8 mouse cellular contexts compared by ENCODE assay signal in the genomic region with DNA sequence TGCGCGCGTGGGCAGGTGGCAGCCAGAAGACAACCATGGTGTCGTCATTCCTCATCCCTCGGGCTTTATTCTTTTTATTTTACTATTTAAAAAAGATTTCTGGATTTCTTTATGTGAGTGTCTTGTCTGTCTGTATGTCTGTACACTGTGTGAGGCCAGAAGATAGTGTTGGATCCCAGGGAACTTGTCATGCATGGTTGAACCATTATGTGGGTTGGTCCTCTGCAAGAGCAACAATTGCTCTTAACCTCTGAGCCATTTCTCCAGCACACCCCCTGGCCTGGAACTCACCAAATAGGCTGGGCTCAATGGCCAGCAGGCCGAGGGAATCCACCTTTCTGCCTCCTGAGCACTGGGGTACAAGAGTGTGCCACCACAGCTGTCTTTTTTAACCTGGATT. TPM values are rescaled to one million over a fixed set of nuclear protein-coding genes. Genes with fewer than 3 reads are reported as not detected.
DNase-seq lines count a peak whose midpoint lies in the region; ATAC-seq lines count a peak whose summit lies in the region.

No protein-coding gene starts in this region.

- no peaks in the 10 kb centered on the region for H3K9me3 ChIP-seq in heart, embryonic 10.5 days
- H3K9me3 ChIP-seq in forebrain, embryonic 10.5 days: no peaks in the 10 kb centered on the region
- H3K9me3 ChIP-seq in kidney, embryonic 14.5 days (ENCODE audit: control insufficient read depth, low read length): no peaks in the 10 kb centered on the region
- no peaks in the 10 kb centered on the region for H3K9me3 ChIP-seq in midbrain, embryonic 15.5 days

- peaks cover 57% of the 10 kb centered on the region for H3K4me1 ChIP-seq in heart, embryonic 10.5 days
- H3K4me1 ChIP-seq in forebrain, embryonic 10.5 days: peaks cover 31% of the 10 kb centered on the region
- peaks cover 19% of the 10 kb centered on the region for H3K4me1 ChIP-seq in kidney, embryonic 14.5 days (ENCODE audit: control insufficient read depth, insufficient read depth, low read length)
- H3K4me1 ChIP-seq in midbrain, embryonic 15.5 days: peaks cover 25% of the 10 kb centered on the region

- peak overlapping the region; percentile 95; the same call in 1 of the 2 replicates for H3K9ac ChIP-seq in kidney, embryonic 14.5 days (ENCODE audit: low read depth, low read length)
- peak overlapping the region; percentile 96 for H3K9ac ChIP-seq in midbrain, embryonic 15.5 days

- H3K4me2 ChIP-seq in kidney, embryonic 14.5 days (replicated peaks; ENCODE audit: low read depth, low read length): peak overlapping the region; percentile 95
- H3K4me2 ChIP-seq in midbrain, embryonic 15.5 days: peak overlapping the region; percentile 100

- WGBS in heart, embryonic 10.5 days: 83% methylated on average over 6 of the region's 6 CpGs
- 80% methylated on average over 6 of the region's 6 CpGs for WGBS in forebrain, embryonic 10.5 days
- 72% methylated on average over 6 of the region's 6 CpGs for WGBS in kidney, embryonic 14.5 days
- 68% methylated on average over 6 of the region's 6 CpGs for WGBS in midbrain, embryonic 15.5 days

- H3K4me3 ChIP-seq in heart, embryonic 10.5 days: peak overlapping the region; percentile 94
- H3K4me3 ChIP-seq in forebrain, embryonic 10.5 days: peak overlapping the region; percentile 97
- H3K4me3 ChIP-seq in kidney, embryonic 14.5 days (ENCODE audit: low read length): peak overlapping the region; percentile 96
- H3K4me3 ChIP-seq in midbrain, embryonic 15.5 days: peak overlapping the region; percentile 99

- no peak overlapping the region for H3K27ac ChIP-seq in heart, embryonic 10.5 days
- no peak overlapping the region for H3K27ac ChIP-seq in forebrain, embryonic 10.5 days
- no peak overlapping the region for H3K27ac ChIP-seq in kidney, embryonic 14.5 days (ENCODE audit: low read depth, low read length)
- H3K27ac ChIP-seq in midbrain, embryonic 15.5 days: no peak overlapping the region

- no peak for DNase-seq in heart, embryonic 10.5 days (ENCODE audit: low spot score)
- DNase-seq in heart, postnatal 4 days: no peak
- no peak for DNase-seq in forebrain, embryonic 10.5 days (ENCODE audit: extremely low spot score, low spot score)
- no peak for DNase-seq in right cerebral cortex, adult 18-20 months
- DNase-seq in layer of hippocampus, adult 11-12 months (ENCODE audit: low spot score): no peak

- H3K27me3 ChIP-seq in heart, embryonic 10.5 days (ENCODE audit: insufficient read depth, poor library complexity, severe bottlenecking): no peaks in the 10 kb centered on the region
- no peaks in the 10 kb centered on the region for H3K27me3 ChIP-seq in forebrain, embryonic 10.5 days (ENCODE audit: poor library complexity, severe bottlenecking)
- no peaks in the 10 kb centered on the region for H3K27me3 ChIP-seq in kidney, embryonic 14.5 days (ENCODE audit: control insufficient read depth, insufficient read depth, low read length)
- H3K27me3 ChIP-seq in midbrain, embryonic 15.5 days (replicated peaks): no peaks in the 10 kb centered on the region

- peaks cover 5% of the 10 kb centered on the region; the same call in 1 of the 2 replicates for H3K36me3 ChIP-seq in heart, embryonic 10.5 days
- peaks cover 6% of the 10 kb centered on the region for H3K36me3 ChIP-seq in forebrain, embryonic 10.5 days (replicated peaks)
- 0 out of 2 replicates have a peak, but pooled peaks cover 3% of the 10 kb centered on the region for H3K36me3 ChIP-seq in kidney, embryonic 14.5 days (ENCODE audit: control insufficient read depth, insufficient read depth, low read length)
- no peaks in the 10 kb centered on the region for H3K36me3 ChIP-seq in midbrain, embryonic 15.5 days (replicated peaks)

- no peak for ATAC-seq in kidney, embryonic 14.5 days (ENCODE audit: low FRiP score, low TSS enrichment)
- no peak for ATAC-seq in midbrain, embryonic 15.5 days (replicated peaks)
- no peak for ATAC-seq in megakaryocyte progenitor cell, adult 5-6 weeks (replicated peaks; ENCODE audit: poor library complexity)

RNA-seq across cellular contexts. Expression of gene Golga4, which starts 1.5 kb away (rescaled TPM):
- 55.0 and 60.0 TPM in 2 replicates for polyA plus RNA-seq in heart, embryonic 10.5 days (2016; fragmentation: Nextera tagmentation; extraction: Ambion mirVana)
- total RNA-seq in heart, postnatal 4 days (2021): 100 to 1,000 TPM; 144 to 146 TPM
- polyA plus RNA-seq in forebrain, embryonic 10.5 days (2016; fragmentation: Nextera tagmentation; extraction: Ambion mirVana): 40.0 and 42.1 TPM in 2 replicates
- polyA plus RNA-seq in kidney, embryonic 14.5 days (2014; fragmentation: Nextera tagmentation; extraction: Ambion mirVana): 54.5 and 70.7 TPM in 2 replicates
- 49.9 and 51.3 TPM in 2 replicates for polyA plus RNA-seq in midbrain, embryonic 15.5 days (2015; fragmentation: Nextera tagmentation; extraction: Ambion mirVana)
- 24.0 and 40.8 TPM in 2 replicates for total RNA-seq in megakaryocyte progenitor cell, adult 5-6 weeks (2015)
- total RNA-seq in megakaryocyte progenitor cell, adult 5-6 weeks (2017): 68.4 and 88.5 TPM in 2 replicates

RNA-seq across cellular contexts. Expression of gene Eomes, which starts 29.5 kb away (rescaled TPM):
- 0.11 and 0.13 TPM in 2 replicates for polyA plus RNA-seq in heart, embryonic 10.5 days (2016; fragmentation: Nextera tagmentation; extraction: Ambion mirVana)
- total RNA-seq in heart, postnatal 4 days (2021): not detected
- polyA plus RNA-seq in forebrain, embryonic 10.5 days (2016; fragmentation: Nextera tagmentation; extraction: Ambion mirVana): 6.2 and 7.7 TPM in 2 replicates
- polyA plus RNA-seq in kidney, embryonic 14.5 days (2014; fragmentation: Nextera tagmentation; extraction: Ambion mirVana): not detected in 2 replicates
- 1.6 and 3.0 TPM in 2 replicates for polyA plus RNA-seq in midbrain, embryonic 15.5 days (2015; fragmentation: Nextera tagmentation; extraction: Ambion mirVana)
- not detected in 2 replicates for total RNA-seq in megakaryocyte progenitor cell, adult 5-6 weeks (2015)
- not detected in 2 replicates for total RNA-seq in megakaryocyte progenitor cell, adult 5-6 weeks (2017)
